Mouse (Mus musculus): ENCODE results near the gene Cstb. TPM values are rescaled to one million over a fixed set of nuclear protein-coding genes. Genes with fewer than 3 reads are reported as not detected.

Gene Cstb
- polyA plus RNA-seq, 1 experiment from 2014 or later: 1,296 TPM

DNA sequence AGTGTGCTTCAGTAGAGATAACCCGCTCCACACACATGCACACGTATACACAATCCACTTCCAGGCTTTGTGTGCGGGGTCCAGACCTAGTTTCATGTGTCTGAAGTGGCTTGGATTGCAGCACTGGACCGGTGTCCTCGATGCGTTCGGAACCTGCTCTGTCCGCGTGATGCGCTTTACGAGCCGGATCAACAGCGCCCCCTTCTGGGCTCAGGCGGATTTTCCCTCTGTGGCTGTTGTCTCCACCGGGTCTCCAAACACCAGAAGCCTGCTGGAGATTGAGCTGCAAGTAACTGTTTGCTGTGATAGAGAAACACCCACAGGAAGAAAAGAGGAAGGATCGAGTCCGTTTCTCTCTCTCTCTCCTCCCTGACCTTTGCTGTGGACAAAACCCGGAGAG lies 33.4 kb upstream of the Cstb start:
- Histone ChIP-seq H3K36me3 (ENCODE audit: control insufficient read depth, insufficient read depth) (no peaks in the 10 kb centered on the region), H3K27me3 (replicated peaks; ENCODE audit: control insufficient read depth, insufficient read depth, low read length) (peaks cover 12% of the 10 kb centered on the region; the same call in 1 of the 2 replicates), H3K9ac (ENCODE audit: low read depth, low read length) (no peak overlapping the region), H3K4me2 (replicated peaks; ENCODE audit: low read depth) (no peak overlapping the region), H3K9me3 (ENCODE audit: control insufficient read depth) (no peaks in the 10 kb centered on the region), H3K4me3 (ENCODE audit: low read depth, low read length) (no peak overlapping the region), H3K4me1 (replicated peaks; ENCODE audit: control insufficient read depth, insufficient read depth, low read length) (no peaks in the 10 kb centered on the region), H3K27ac (ENCODE audit: low read depth, low read length) (no peak overlapping the region)
- peak; percentile 97 for TF ChIP-seq CTCF (IDR thresholded peaks at IDR 0.05; ENCODE audit: low read depth)
- 4% methylated on average over 18 of the region's 18 CpGs for WGBS
- ATAC-seq: peak; percentile 55

- WGBS: 88% methylated on average over 3 of the region's 3 CpGs
- H3K27ac ChIP-seq (ENCODE audit: low read depth, low read length): no peak overlapping the region
- H3K9ac ChIP-seq (ENCODE audit: low read depth, low read length): no peak overlapping the region
- H3K36me3 ChIP-seq (ENCODE audit: control insufficient read depth, insufficient read depth): 0 out of 2 replicates have a peak, but pooled peaks cover 9% of the 10 kb centered on the region
- H3K4me3 ChIP-seq (ENCODE audit: low read depth, low read length): no peak overlapping the region
- no peak for TF ChIP-seq CTCF (IDR thresholded peaks at IDR 0.05; ENCODE audit: low read depth)
- 0 out of 2 replicates have a peak, but pooled peaks cover 10% of the 10 kb centered on the region for H3K27me3 ChIP-seq (replicated peaks; ENCODE audit: control insufficient read depth, insufficient read depth, low read length)
- ATAC-seq: no peak
- no peak overlapping the region for H3K4me2 ChIP-seq (replicated peaks; ENCODE audit: low read depth)
- no peaks in the 10 kb centered on the region for H3K9me3 ChIP-seq (ENCODE audit: control insufficient read depth)
- H3K4me1 ChIP-seq (replicated peaks; ENCODE audit: control insufficient read depth, insufficient read depth, low read length): no peaks in the 10 kb centered on the region
Measured at GRCm38 (mm10) chr10:78395377-78395776, 30.1 kb upstream of the Cstb start.

DNA sequence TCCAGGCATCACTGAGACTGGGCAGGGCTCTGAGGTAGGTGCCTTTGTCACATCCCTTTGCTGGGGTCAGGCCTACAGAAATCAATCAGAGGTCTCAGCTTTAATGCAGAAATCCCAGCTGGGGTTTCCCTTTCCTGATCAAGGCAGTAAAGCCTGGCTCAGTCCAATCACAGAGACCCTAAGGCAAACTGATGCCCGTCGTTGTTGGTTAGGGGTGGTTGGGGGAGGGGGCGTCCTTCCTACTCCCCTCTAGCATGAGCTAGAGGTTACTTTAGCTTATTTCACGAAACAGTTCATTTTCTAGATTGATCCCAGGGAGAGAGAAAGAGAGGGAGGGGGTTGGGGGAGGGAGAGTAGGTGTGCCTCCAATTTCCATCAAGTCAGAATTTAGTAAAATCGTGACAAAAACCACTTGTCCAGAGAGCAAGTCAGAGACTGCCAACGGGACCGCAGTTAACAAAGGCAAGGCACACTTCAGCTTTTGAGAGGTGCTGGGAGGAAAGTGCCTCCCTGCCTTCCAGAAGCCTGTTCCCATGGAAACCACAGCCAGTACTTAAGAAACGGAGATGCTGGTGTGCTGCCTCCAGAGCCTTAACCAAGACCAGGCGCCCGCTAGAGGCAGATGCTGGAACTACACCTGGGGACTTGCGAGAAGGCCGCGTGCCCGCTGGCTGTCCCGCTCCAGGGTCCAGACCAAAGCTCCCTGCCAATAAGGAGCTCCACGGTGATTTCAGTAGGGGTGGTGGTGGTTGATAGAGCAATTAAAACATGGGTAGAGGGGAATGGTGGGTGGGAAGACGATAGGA lies 29.4 kb upstream of the Cstb start:
- Histone ChIP-seq H3K4me3 (ENCODE audit: low read depth, low read length) (no peak overlapping the region), H3K9ac (ENCODE audit: low read depth, low read length) (no peak overlapping the region), H3K4me1 (replicated peaks; ENCODE audit: control insufficient read depth, insufficient read depth, low read length) (no peaks in the 10 kb centered on the region), H3K36me3 (ENCODE audit: control insufficient read depth, insufficient read depth) (peaks cover 14% of the 10 kb centered on the region), H3K9me3 (ENCODE audit: control insufficient read depth) (no peaks in the 10 kb centered on the region), H3K27ac (ENCODE audit: low read depth, low read length) (no peak overlapping the region), H3K4me2 (replicated peaks; ENCODE audit: low read depth) (no peak overlapping the region), H3K27me3 (replicated peaks; ENCODE audit: control insufficient read depth, insufficient read depth, low read length) (0 out of 2 replicates have a peak, but pooled peaks cover 6% of the 10 kb centered on the region)
- 14% methylated on average over 17 of the region's 17 CpGs for WGBS
- TF ChIP-seq CTCF (IDR thresholded peaks at IDR 0.05; ENCODE audit: low read depth): peak; percentile 90
- peak; percentile 38; the same call in 1 of the 2 replicates for ATAC-seq

GRCm38 (mm10) chr10:78396625-78396885 lies 28.9 kb upstream of the Cstb start:
- 60% methylated on average over 4 of the region's 4 CpGs for WGBS

GRCm38 (mm10) chr10:78399090-78399657 lies 26.3 kb upstream of the Cstb start:
- H3K4me2 ChIP-seq (replicated peaks; ENCODE audit: low read depth): no peak overlapping the region
- H3K27ac ChIP-seq (ENCODE audit: low read depth, low read length): no peak overlapping the region
- no peak for TF ChIP-seq CTCF (IDR thresholded peaks at IDR 0.05; ENCODE audit: low read depth)
- H3K4me1 ChIP-seq (replicated peaks; ENCODE audit: control insufficient read depth, insufficient read depth, low read length): no peaks in the 10 kb centered on the region
- peaks cover 45% of the 10 kb centered on the region for H3K36me3 ChIP-seq (ENCODE audit: control insufficient read depth, insufficient read depth)
- 57% methylated on average over 17 of the region's 17 CpGs for WGBS
- no peaks in the 10 kb centered on the region for H3K27me3 ChIP-seq (replicated peaks; ENCODE audit: control insufficient read depth, insufficient read depth, low read length)
- no peak overlapping the region for H3K9ac ChIP-seq (ENCODE audit: low read depth, low read length)
- no peak for ATAC-seq
- H3K4me3 ChIP-seq (ENCODE audit: low read depth, low read length): no peak overlapping the region
- no peaks in the 10 kb centered on the region for H3K9me3 ChIP-seq (ENCODE audit: control insufficient read depth)

More at GRCm38 (mm10) chr10:78396625-78396885, 28.9 kb upstream of the Cstb start:
- no peak overlapping the region for H3K9ac ChIP-seq (ENCODE audit: low read depth, low read length)
- H3K4me1 ChIP-seq (replicated peaks; ENCODE audit: control insufficient read depth, insufficient read depth, low read length): no peaks in the 10 kb centered on the region
- no peak overlapping the region for H3K4me3 ChIP-seq (ENCODE audit: low read depth, low read length)
- no peak overlapping the region for H3K27ac ChIP-seq (ENCODE audit: low read depth, low read length)
- peaks cover 19% of the 10 kb centered on the region for H3K36me3 ChIP-seq (ENCODE audit: control insufficient read depth, insufficient read depth)
- no peak for TF ChIP-seq CTCF (IDR thresholded peaks at IDR 0.05; ENCODE audit: low read depth)
- no peak overlapping the region for H3K4me2 ChIP-seq (replicated peaks; ENCODE audit: low read depth)
- no peak for ATAC-seq
- 0 out of 2 replicates have a peak, but pooled peaks cover 4% of the 10 kb centered on the region for H3K27me3 ChIP-seq (replicated peaks; ENCODE audit: control insufficient read depth, insufficient read depth, low read length)
- H3K9me3 ChIP-seq (ENCODE audit: control insufficient read depth): no peaks in the 10 kb centered on the region

DNA sequence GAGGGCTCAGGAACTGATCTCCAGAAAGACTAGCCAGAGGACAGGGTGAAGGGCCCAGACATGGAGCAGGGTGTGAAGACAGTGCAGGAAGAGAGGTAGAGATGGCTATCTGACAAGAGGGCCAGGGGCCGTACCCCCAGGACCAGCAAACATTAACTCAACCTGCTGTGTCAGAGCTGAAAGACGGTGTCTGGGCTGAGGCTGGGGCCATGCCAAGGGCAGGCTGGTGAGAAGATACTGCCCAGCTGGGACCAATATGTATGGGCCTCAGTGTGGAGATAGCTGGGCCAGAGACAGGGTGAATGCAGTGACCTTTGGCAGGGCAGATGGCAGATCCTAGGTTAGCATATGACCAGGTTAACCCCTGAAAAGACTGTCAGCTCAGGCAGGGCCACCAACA lies 24.3 kb upstream of the Cstb start:
- 0 out of 2 replicates have a peak overlapping the region, but pooled peaks have one; percentile 21 for H3K27ac ChIP-seq (ENCODE audit: low read depth, low read length)
- H3K9ac ChIP-seq (ENCODE audit: low read depth, low read length): no peak overlapping the region
- H3K36me3 ChIP-seq (ENCODE audit: control insufficient read depth, insufficient read depth): peaks cover 62% of the 10 kb centered on the region
- H3K4me3 ChIP-seq (ENCODE audit: low read depth, low read length): no peak overlapping the region
- WGBS: 71% methylated on average over 2 of the region's 2 CpGs
- no peak for ATAC-seq
- no peak for TF ChIP-seq CTCF (IDR thresholded peaks at IDR 0.05; ENCODE audit: low read depth)
- H3K27me3 ChIP-seq (replicated peaks; ENCODE audit: control insufficient read depth, insufficient read depth, low read length): no peaks in the 10 kb centered on the region
- H3K4me1 ChIP-seq (replicated peaks; ENCODE audit: control insufficient read depth, insufficient read depth, low read length): no peaks in the 10 kb centered on the region
- no peaks in the 10 kb centered on the region for H3K9me3 ChIP-seq (ENCODE audit: control insufficient read depth)
- no peak overlapping the region for H3K4me2 ChIP-seq (replicated peaks; ENCODE audit: low read depth)

Measured in intestine, postnatal 0 days (tissue).